Mouse (Mus musculus) lung, adult 2 months (tissue): Measurements from ENCODE around the gene Rab44.

Source experiments
- CTCF ChIP-seq: fragments of 200-500 bp; IDR thresholded peaks from 2 replicates; pipeline ENCODE4 v1.5.1; 2011; ENCODE audit warnings: mild to moderate bottlenecking, low read length, control low read depth; ENCODE audit not compliant: insufficient read depth
- POLR2A ChIP-seq: fragments of 200-500 bp; IDR thresholded peaks from 2 replicates; pipeline ENCODE4 v1.6.1; 2011; ENCODE audit warnings: low read depth, mild to moderate bottlenecking, control low read depth, low read length, borderline replicate concordance; ENCODE audit errors: extremely low read depth

DNA sequence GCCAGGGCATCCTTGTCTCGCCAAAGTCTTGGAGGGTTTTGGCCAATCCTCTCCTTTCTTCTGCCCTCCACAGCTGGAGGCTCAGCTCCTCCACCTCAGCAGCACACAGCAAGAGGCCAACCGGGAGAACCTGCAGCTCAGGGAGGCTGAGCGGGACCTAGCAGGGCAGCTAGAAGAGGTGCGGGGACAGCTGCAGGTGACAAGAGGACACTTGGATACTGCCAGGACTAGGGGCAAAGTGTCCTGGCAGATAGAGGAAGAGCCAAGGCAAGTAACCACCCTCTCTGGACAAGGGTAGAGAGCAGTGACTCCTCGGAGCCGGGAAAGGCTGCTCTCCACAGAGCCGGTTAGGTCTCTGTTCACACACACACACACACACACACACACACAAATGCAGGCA lies 24.0 kb downstream of the Rab44 start:
- TF ChIP-seq POLR2A (no peak), CTCF (no peak)
